Mouse (Mus musculus): ENCODE data around the gene Mpnd.

GRCm38 (mm10) chr17:56023386-56023785 lies 17.9 kb downstream of the Mpnd start:
- TF ChIP-seq CTCF (IDR thresholded peaks at IDR 0.05; ENCODE audit: extremely low read depth, insufficient read length, insufficient replicate concordance, low read depth, low read length) (no peak), POLR2A (IDR thresholded peaks at IDR 0.05; ENCODE audit: low read depth, low read length) (no peak)
